Mouse (Mus musculus) cortical plate, adult 2 months (tissue): Measurements from ENCODE around the gene AU041133.

Source experiments
- CTCF ChIP-seq: fragments of 200-500 bp; IDR thresholded peaks from 2 replicates; pipeline ENCODE4 v1.5.1; 2011; ENCODE audit warnings: mild to moderate bottlenecking, control low read depth, low read length; ENCODE audit not compliant: insufficient read depth; ENCODE audit errors: extremely low read depth
- POLR2A ChIP-seq: fragments of 200-500 bp; IDR thresholded peaks from 2 replicates; pipeline ENCODE4 v1.6.1; 2011; ENCODE audit warnings: mild to moderate bottlenecking, low read length, control low read depth; ENCODE audit not compliant: insufficient read depth; ENCODE audit errors: extremely low read depth

GRCm38 (mm10) chr10:82178257-82179064 is 50.6 kb downstream of the AU041133 start:
- no peak for TF ChIP-seq CTCF
- peak; percentile 91 for TF ChIP-seq POLR2A
